Mouse (Mus musculus) granulocyte monocyte progenitor cell, adult 5-6 weeks (primary cell): ENCODE results near the gene Alyref. TPM values are rescaled to one million over a fixed set of nuclear protein-coding genes. Genes with fewer than 3 reads are reported as not detected.
"Not testable (repeated sequence)": the region's sequence is repeated elsewhere in the genome, so short reads cannot be mapped to it uniquely, and the experiment has no call there.

Source experiments
- ATAC-seq: replicated peaks from 2 replicates; pipeline ENCODE4 v1.8.0; 2016; ENCODE audit warnings: mild to moderate bottlenecking, moderate TSS enrichment, inconsistent platforms; ENCODE audit not compliant: poor library complexity, severe bottlenecking
- total RNA-seq, 2 experiments: library from RNA; stranded (forward) in 1 of 2; stranded (reverse) in 1 of 2; fragments of 200-712, 200-1000 nt in 1 of 2; fragments of >200 nt in 1 of 2; fragmentation: Nextera tagmentation in 1 of 2; gene quantifications; 2 replicates each; pipeline ENCODE4 v1.2.3; 2014 to 2017

Alyref gene
- total RNA-seq, 2 experiments from 2014 or later, result 161 to 430 TPM

GRCm38 (mm10) chr11:120577211-120578023 lies 20.7 kb downstream of the Alyref start:
- ATAC-seq, result no peak

- no peak for ATAC-seq
These were observed 21.7 kb downstream of the Alyref start for GRCm38 (mm10) chr11:120576365-120576981.

- no peak for ATAC-seq
These were observed 22.2 kb downstream of the Alyref start for GRCm38 (mm10) chr11:120575940-120576339.

GRCm38 (mm10) chr11:120575046-120575445 lies 23.1 kb downstream of the Alyref start:
- ATAC-seq, result no peak

GRCm38 (mm10) chr11:120574278-120574600 lies 23.9 kb downstream of the Alyref start:
- ATAC-seq, result no peak

GRCm38 (mm10) chr11:120573585-120574277 lies 24.4 kb downstream of the Alyref start:
- ATAC-seq, result no peak

- ATAC-seq, result peak; percentile 72
These were observed 25.2 kb downstream of the Alyref start, which contains the start of gene P4hb for GRCm38 (mm10) chr11:120572752-120573584. Gene P4hb, minus strand, starts transcription at chr11:120573253.

GRCm38 (mm10) chr11:120572417-120572751 lies 25.8 kb downstream of the Alyref start:
- no peak for ATAC-seq

GRCm38 (mm10) chr11:120571754-120572416 lies 26.3 kb downstream of the Alyref start:
- ATAC-seq, result no peak

GRCm38 (mm10) chr11:120571122-120571521 lies 27.0 kb downstream of the Alyref start:
- ATAC-seq, result peak; percentile 36

GRCm38 (mm10) chr11:120568324-120568723 lies 29.8 kb downstream of the Alyref start:
- ATAC-seq, result no peak

GRCm38 (mm10) chr11:120565114-120565513 lies 33.1 kb downstream of the Alyref start:
- ATAC-seq, result no peak

GRCm38 (mm10) chr11:120562949-120563348 lies 35.2 kb downstream of the Alyref start:
- ATAC-seq, result no peak

GRCm38 (mm10) chr11:120560952-120561728 lies 37.0 kb downstream of the Alyref start:
- no peak for ATAC-seq

GRCm38 (mm10) chr11:120558843-120559242 lies 39.3 kb downstream of the Alyref start:
- ATAC-seq, result not testable (repeated sequence)

GRCm38 (mm10) chr11:120555260-120555659 lies 42.9 kb downstream of the Alyref start:
- ATAC-seq, result no peak

- peak; percentile 16; the same call in 1 of the 2 replicates for ATAC-seq
These were observed 43.3 kb downstream of the Alyref start for GRCm38 (mm10) chr11:120554834-120555233.

GRCm38 (mm10) chr11:120552736-120553135 lies 45.4 kb downstream of the Alyref start:
- ATAC-seq, result no peak

GRCm38 (mm10) chr11:120550810-120551440 lies 47.2 kb downstream of the Alyref start, which contains the start of gene Ppp1r27:
Gene Ppp1r27, minus strand, starts transcription at chr11:120551132.
- ATAC-seq, result no peak
